Mouse (Mus musculus): Measurements from ENCODE around the gene Tmem178.

The Tmem178 gene

GRCm38 (mm10) chr17:80998958-80999357, 54.5 kb downstream of the Tmem178 start:
- no peak for DNase-seq

DNA sequence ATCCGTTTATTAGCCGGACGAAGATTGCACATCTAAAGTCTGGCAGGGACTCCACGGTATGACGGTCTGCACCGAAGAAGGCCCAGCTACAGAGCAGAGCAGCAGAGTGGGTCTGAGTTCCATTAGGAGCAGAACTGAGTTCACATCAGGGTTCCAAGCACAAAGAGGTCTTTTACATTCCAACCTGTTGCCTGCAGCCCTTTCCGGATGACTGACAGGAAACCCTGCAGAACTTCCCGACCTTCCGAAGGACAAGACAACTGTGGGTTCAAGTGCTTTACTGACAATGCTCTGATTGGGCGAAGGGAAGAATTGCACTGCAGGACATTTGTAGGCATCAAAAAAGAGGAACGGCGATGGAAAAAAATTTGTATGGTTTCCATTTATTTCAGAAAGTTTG, 56.6 kb downstream of the Tmem178 start:
- DNase-seq = no peak

DNA sequence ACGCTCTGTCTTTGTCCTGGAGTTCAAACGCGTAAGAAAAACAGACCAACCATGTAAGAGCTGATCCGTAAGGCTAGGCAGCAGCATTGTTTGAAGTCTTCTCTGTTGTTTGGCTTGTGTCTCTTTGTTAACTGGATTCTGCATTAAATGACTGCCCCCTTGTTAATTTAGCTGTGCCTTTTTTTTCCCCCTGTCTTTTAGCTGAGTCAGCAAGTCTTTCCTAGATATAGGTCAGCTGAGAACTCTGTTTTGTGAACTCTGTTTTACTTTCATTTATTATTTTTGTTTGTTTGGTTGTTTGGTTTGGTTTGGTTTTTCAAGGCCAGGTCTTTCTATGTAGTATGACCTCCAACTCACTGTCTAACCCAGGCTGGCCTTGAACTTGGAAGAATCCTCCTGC, 57.2 kb downstream of the Tmem178 start:
- DNase-seq = no peak

DNA sequence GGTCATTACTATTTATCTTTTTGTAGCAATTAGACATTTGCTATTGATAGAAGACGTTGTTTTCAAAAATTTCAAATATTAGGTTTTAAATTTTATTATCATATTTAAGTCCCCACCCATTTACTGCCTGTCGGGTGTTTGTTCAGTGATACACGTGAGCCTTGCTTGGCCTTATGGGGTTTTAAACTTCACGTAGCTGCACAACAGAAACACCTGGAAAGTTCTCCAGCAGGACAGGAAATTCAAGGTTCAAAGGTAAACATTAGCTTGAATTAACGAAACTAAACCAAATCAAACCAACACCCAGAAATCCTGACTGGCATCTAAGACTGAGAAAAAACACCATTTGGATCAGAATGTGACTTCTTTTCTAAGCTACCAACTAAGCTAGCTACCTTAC, 57.7 kb downstream of the Tmem178 start:
- no peak for DNase-seq

- DNase-seq = no peak
Observed at GRCm38 (mm10) chr17:81004454-81004853, 60.0 kb downstream of the Tmem178 start.

DNA sequence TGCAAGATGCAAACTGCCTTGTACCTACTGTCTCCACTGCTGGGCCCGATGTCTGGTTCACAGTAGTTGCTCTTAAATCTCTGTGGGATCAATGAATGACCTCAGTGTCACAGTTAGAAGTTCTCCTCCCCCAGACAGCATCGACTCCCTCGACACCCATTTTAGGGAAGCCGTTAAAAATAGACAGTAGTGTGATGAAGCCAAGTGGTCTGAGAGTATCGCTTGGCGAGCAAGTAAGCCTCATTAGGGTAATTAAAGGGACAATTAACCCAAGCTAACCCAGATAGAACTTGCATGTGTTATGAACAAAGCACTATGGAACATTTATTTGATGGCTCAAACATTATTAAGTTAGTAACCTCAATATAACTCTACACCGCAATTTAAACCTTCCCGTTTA, 60.9 kb downstream of the Tmem178 start:
- DNase-seq = no peak

DNA sequence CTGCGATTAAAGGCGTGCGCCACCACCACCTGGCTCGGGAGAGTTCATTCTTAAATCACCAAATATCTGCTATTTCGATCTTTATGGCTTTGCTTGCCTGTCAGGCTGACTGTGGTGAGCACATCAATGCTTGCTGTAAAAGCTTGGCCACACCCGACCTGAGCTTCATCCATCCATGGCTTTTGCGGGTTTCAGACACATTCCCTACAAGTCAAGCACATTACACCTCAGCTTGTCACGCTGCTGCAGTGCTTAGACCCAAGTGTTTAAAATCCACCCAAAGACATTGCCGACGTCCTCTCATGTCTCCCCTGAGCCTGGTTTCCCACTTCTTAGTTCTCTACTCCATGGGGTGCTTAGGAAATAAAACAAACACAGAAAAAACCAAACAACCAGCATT, 64.7 kb downstream of the Tmem178 start:
- DNase-seq = no peak

GRCm38 (mm10) chr17:81010199-81010598, 65.8 kb downstream of the Tmem178 start:
- DNase-seq = no peak

DNA sequence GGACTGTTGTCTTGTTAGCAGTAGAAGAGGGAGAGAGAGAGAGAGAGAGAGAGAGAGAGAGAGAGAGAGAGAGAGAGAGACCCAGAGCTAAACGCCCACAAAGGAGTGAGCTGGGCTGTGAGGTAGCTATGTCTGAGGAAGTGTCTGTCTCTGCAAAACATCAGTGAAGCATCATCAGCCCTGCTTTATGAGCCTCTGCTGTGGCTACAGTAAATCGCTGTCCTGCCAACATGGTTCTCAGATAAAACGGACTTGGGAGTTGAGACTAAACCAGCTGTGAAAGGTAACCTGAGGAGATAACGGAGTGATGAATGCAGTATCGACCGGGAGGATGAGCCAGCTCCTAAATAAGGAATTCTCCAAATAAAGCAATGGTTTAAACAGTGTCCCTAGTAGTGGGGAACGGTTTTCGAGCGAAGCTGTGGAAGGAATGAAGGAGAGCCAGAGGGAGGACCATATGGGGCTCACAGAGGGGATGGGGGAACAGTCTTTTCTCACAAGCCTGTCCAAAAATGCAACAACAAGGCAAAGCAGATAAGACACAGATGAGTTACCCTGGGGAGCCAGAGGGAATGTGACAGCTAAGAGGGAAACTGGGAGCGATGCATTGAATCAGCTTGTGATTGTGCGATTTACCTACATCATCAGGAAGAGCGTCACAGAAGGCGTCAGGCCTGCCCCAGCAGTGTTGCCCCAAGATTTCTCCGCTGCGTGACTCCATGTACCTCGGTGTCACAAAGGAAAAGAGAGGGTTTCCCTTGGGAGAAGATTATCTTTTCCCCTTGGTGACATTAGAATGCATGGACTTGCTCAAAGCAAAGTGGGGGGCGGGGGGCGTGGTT, 66.6 kb downstream of the Tmem178 start:
- DNase-seq = peak; percentile 57

- DNase-seq = peak; percentile 67
Observed at GRCm38 (mm10) chr17:81015814-81016447, 71.5 kb downstream of the Tmem178 start.

GRCm38 (mm10) chr17:81017132-81017531, 72.7 kb downstream of the Tmem178 start:
- no peak for DNase-seq

DNA sequence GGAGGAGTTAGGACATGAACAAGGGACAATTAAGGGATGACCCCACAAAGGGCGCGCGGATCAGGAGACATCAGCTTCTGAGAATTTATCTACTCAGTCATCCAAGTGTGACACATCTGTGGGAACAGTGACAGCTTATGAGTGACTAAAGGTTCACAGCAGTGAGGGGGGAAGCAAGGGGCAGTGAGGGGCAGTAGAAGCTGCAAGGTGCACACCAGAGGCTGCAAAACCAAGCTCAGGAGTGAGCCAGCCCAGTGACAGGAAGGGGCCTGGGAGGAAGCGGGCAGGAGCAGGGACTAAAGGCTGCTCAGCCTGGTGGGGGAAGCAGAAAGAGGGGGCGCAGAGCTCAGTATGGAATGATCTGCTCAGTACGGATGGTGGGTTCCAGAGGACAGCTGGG, 82.9 kb downstream of the Tmem178 start:
- DNase-seq = no peak

GRCm38 (mm10) chr17:81031830-81032442, 87.5 kb downstream of the Tmem178 start:
- no peak for DNase-seq

DNA sequence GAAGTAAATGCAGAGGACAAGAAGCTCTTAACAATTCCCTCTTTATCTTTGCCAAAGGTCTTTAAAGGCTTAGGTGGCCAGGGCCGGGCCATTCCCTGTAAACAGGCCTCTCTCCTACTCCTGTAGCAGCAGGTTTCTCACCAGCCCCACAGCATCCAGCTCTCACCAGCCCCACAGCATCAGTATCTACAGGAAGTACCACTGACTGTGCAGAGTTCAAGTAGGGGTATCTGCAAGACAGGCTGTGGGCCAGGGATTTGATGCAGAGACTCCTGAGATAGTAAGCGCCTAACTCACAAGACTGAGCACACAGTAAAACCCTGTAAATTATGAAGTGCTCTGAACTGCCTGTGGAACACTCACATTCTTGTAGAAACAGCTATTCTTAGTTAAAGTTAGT, 88.5 kb downstream of the Tmem178 start:
- no peak for DNase-seq

- DNase-seq = no peak
Observed at GRCm38 (mm10) chr17:81035354-81035753, 90.9 kb downstream of the Tmem178 start.

- no peak for DNase-seq
Observed at GRCm38 (mm10) chr17:81038707-81039408, 94.4 kb downstream of the Tmem178 start.

DNA sequence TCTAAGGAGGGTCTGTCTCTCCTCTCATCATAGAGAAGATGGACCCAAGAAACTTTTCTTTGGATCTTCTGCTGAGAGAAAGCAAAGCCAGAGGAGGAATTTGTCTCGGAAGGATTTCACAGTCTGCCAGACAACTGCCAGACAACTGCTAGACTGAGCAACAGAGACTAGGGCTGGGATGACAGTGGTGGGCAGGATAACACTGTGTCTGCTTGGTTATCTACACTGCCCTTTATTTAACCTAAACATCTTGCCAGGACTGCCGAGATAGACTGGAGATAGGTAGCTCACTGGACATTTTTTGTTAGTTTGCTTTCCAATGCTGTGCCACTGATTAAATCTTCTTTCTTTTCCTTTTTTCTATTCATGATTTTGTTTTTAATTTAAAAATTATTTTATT, 97.2 kb downstream of the Tmem178 start:
- no peak for DNase-seq

- DNase-seq = no peak
Observed at GRCm38 (mm10) chr17:81044356-81044755, 99.9 kb downstream of the Tmem178 start.

- DNase-seq = no peak
Observed at GRCm38 (mm10) chr17:81045115-81045514, 100.7 kb downstream of the Tmem178 start.

GRCm38 (mm10) chr17:81045525-81046150, 101.2 kb downstream of the Tmem178 start:
- no peak for DNase-seq

DNA sequence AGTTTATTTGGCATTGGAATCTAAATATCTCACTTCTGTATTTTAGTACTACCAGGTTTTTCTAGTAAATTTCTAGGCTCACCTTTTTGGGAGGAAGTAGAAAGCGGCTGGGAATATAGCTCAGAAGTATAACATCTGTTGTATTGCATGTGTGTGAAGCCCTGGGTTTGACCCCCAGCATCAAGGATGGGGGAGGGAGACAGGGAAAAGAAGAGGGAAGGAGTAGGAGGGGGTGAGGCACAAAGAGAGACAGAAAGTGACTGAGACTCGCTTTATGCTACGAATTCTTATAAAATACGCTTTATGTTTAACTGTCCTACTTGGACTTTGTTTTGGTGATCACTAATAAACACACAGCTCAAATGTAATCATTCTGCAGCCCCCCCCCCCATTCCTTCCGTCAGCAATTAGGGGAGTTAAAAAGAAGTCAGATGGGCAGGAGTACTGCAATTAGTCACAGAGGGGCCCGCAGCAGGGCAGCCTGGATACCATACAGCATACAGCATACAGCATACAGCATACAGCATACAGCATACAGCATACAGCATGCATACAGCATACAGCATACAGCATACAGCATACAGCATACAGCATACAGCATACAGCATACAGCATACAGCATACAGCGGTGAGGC, 103.6 kb downstream of the Tmem178 start:
- DNase-seq = no peak

Measured in layer of hippocampus, adult 9-11 months (tissue).